Mouse (Mus musculus): Measurements from ENCODE around the gene Sympk.

DNA sequence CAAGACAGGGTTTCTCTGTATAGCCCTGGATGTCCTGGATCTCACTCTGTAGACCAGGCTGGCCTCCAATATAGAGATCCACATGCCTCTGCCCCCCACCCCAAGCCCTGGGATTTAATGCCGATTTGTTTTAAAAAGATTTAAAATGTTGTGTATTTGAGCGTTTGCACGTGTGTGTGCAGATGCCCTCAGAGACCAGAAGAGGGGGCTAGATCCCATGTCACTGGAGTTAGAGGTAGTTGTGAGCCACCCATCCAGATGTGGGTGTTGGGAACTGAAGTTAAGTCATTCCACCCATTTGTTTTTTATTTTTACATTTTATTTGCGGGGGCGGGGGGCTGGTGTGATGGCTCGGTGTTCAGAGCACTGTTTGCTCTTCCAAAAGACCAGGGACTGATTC, 50.3 kb downstream of the Sympk start:
- TF ChIP-seq CTCF (IDR thresholded peaks at IDR 0.05; ENCODE audit: control insufficient read depth, insufficient read depth, low read length) (no peak), POLR2A (IDR thresholded peaks at IDR 0.05; ENCODE audit: borderline replicate concordance, control insufficient read depth, low read depth, low read length) (no peak)

All from bone marrow, adult 2 months (tissue).